Mouse (Mus musculus) layer of hippocampus, postnatal 14 days (tissue): Measurements from ENCODE around the gene Kmt2c. TPM values are rescaled to one million over a fixed set of nuclear protein-coding genes. Genes with fewer than 3 reads are reported as not detected.
A peak's percentile ranks its signal among the peaks of the same experiment; 100 is the strongest.

Experiments used
- DNase-seq, 2 experiments: peaks; one replicate each; pipeline ENCODE4 v3.0.0; 2021 to 2022; ENCODE audit warnings: low spot score in 2 of 2, mixed read lengths in 1 of 2
- total RNA-seq, 2 experiments: library from RNA; stranded (reverse); gene quantifications; 2 replicates each; pipeline ENCODE4 v1.2.3; 2021

Kmt2c gene
- total RNA-seq, 2 experiments from 2014 or later, result 79.9 to 88.1 TPM

- DNase-seq, result peak in 1 of 2 experiments; percentile 17
Observed at GRCm38 (mm10) chr5:25383581-25383980, 115.0 kb downstream of the Kmt2c start.

DNA sequence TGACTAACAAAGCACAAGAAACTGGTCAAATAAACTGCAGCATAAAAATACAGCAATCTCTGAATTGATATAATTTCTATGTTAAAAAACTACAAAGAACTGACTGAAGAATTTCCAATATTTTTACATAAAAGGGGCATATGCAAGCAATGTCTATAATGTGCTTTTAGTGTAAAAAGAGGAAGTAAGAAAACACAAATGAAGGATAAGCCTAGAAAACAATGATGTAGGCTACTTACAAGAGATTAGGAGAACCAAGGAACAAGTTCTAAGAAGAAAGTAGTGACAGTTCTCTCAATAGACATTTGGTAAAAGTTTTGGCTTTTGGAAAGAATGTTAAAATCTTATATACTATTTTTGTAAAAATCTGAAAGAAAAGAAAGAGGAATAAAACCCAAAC lies 119.4 kb downstream of the Kmt2c start:
- no peak for DNase-seq

- no peak for DNase-seq
Observed at GRCm38 (mm10) chr5:25368420-25368819, 130.2 kb downstream of the Kmt2c start.

DNA sequence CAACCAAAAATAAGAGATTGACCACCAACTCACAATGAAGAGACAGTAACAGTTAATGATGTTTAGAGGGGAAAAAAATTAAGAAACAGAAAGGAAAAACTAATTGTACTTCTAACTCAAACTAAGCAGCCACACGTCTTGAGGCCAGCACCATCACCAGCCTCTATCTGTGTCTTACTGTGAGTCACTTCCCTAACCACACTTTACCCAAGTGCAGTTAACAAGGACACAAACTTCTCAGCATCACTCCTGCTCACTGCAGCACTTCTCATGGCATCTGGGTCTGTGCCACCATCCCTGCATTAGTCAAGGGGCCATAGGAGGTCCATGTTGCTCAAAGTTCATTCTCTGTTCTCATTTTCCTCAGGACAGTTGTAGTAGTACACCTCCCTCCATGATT lies 131.5 kb downstream of the Kmt2c start:
- DNase-seq, result no peak

- no peak for DNase-seq
Observed at GRCm38 (mm10) chr5:25353509-25353908, 145.1 kb downstream of the Kmt2c start.

- no peak for DNase-seq
Observed at GRCm38 (mm10) chr5:25331322-25331721, 167.3 kb downstream of the Kmt2c start.

DNA sequence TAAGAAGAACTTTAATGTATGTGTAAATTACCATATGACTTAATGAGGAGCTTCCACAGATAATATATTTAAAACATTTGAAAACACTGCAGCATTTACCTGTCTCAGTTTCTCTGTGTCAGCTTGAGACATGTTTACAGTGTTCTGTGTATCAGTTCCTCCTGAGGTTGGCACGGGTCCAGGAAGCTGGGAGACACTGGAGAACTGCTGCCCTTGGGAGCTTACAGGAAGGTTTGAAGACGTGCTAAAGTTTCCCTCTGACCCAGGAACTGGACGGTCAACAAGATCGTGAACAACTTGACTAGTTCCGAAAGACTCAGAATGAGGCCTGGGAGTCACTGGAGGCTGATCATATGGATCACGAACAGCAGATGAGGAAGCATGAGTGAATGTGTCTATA lies 184.7 kb downstream of the Kmt2c start:
- DNase-seq, result no peak

GRCm38 (mm10) chr5:25310226-25310625 lies 188.4 kb downstream of the Kmt2c start:
- no peak for DNase-seq

DNA sequence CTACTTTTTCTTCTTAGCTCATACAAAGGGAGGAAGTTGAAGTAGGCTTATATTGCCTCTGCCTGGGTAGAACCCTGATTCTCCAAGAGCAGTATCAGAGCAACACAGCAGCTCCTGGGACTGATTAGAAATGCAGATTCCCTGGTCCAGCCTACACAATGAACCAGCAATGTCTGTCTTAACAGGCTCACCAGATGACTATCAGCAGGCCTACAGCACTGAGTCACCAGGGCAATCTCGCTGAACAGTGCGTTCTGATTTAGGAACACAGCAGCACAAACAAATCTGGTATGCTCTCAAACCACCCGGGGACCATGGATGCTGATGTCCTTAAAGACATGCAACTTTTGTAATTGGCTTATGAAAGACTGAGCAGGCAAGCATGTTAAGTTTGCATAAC lies 201.8 kb downstream of the Kmt2c start:
- peak; percentile 33 to 55 for DNase-seq

- DNase-seq, result no peak
Observed at GRCm38 (mm10) chr5:25283988-25284387, 214.6 kb downstream of the Kmt2c start.

DNA sequence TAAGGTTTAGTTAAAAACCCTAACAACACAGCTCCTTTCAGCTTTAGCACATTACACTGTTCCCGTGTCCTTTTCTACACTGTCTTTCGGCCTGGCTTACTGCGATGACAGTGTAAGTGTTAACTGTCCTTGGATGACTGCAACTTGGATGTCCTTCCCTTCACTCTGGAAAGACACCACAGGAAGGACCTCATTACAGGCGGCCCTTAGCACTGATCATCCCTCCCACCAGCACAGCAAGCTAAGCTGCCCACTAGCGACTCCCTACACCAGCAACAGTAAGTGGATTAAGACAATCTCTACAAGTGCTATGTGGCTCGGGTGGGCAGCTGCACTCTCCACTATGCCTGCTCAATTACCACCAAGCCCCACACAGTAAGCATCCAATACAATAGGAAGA lies 222.2 kb downstream of the Kmt2c start:
- DNase-seq, result no peak

- no peak for DNase-seq
Observed at GRCm38 (mm10) chr5:25275629-25276028, 223.0 kb downstream of the Kmt2c start.

DNA sequence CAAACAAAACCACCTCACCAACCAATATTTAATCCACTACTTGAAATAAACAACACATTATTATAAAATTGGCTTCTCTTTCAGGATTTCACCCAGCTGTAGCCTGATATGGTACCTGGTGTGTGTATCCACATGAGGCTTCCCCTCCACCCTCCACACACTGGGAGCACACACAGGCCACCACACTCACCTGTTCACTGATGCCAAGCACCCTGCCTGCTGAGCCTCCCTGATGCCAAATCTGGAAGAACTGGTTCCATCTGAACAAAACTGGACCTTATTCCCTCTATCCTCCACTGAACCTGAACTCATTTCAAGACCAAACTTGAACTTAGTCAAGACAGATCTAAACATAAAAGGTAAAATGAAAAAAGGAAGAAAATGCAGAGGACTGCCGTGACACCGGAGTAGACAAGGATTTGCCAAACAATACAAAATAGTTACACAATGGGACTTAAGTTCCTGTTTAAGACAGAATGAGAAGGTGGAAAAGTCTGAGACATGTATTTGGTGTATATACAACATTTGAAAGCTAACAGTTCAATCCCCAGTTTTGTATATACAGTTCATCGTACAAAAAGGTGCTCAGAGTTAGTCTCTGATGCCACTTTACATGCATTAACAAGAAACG lies 230.2 kb downstream of the Kmt2c start:
- DNase-seq, result no peak

DNA sequence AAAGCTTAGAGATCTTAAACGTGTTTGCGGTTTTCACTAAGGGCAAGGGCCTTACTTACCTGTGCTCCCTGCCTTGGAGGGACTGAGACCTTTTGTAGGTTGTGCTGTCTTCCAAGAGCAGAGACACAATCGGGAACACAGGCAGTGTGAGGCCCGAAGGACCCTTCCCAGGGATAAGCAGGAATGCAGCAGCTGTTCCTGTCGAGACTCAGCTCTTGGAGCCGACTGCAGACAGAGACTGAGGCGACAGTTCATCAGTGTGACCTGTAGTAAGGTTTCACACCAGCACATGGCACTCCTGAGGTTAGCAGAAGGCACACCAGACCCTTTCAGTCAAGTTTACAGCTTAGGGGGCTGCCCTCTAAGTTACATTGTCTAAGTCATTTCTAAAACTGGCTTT lies 236.3 kb downstream of the Kmt2c start:
- no peak for DNase-seq

DNA sequence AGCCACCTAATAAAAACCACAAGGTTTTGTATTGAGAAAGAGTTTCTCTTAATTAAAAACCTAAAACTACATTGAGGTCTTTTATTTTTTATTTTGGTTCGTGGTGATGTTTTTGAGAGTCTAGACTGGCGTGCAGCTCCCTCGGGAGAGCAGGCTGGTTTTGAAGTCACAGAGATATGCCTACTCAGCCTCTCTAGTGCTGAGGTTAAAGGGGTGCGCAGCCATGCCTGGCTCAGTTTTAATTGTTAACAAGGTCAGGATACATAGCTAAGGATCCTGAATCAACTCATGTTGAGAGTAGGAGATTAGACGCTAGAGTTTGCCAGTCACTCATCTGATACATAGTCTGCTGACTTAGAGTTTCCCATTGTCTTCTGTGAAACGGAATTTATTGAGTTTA lies 237.1 kb downstream of the Kmt2c start:
- no peak for DNase-seq

GRCm38 (mm10) chr5:25256686-25257085 lies 241.9 kb downstream of the Kmt2c start:
- DNase-seq, result no peak

- DNase-seq, result no peak
Observed at GRCm38 (mm10) chr5:25254491-25254890, 244.1 kb downstream of the Kmt2c start.

DNA sequence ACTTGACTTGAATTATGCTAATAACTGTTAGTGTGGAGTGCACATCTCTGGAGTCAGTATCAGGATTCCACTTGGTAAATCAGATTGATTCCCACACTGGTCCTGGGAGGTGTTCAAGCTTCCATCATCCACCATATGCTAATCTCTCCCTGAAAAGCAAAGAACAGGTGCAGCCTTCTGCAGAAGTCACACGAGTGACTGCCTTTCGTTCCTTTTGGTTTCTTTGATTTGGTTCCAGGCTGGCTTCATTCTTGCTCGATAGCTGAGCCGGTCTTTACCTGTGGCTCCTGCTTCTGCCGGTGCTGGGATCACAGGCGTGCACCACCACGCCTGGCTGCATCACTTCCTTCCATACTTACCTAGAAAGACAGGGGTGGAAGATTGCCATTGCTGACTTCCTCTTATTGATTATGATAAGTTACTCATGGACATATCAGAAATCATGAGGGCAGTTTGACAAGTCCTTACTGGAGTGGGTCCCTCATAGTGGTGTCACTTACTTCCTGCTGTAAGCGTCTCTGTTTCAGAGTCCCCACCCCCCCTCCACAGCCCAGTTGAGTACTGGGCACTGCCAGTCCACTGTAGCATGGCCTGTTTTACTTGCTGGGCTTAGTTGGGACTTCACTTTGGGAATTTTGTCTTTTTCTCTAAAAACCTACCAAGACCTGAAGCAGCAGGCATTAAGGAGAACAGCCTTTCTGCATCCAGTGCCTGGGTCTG lies 245.6 kb downstream of the Kmt2c start:
- DNase-seq, result no peak

DNA sequence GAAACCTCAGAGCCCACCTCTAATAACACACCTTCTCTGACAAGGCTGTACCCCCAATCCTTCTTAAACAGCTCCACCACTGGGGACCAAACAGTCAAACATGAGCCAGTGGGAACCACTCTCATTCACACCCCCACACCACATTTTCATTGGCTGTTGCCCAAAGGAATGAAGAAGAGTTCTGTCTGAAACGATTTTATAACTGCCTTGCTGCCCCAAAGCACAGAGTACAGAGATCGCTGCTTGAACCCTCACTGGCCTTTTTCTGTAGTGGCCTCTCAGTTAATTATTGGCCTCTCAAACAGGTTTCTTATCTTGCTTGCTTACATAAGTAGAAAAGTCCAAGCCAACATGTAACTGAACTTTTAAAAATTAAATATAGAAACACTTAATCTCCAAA lies 246.2 kb downstream of the Kmt2c start:
- no peak for DNase-seq

DNA sequence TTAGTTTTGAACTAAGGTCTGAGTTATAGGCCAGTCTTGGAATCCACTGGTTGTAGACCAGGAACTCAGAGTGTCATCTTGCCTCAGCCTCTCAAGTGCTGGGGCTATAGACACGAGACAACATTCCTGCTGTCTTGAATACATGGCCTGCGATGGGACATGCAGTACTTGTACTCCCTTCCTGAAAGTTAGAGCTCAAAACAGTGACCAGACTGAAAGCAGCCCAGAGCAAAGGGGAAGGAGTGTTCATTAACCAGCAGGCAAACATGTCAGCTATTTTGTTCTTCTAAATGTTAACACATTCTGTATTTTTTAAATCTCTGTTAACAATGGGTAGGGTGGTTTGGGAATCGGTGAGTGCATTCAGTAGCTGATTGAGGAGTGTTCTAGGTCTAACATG lies 251.5 kb downstream of the Kmt2c start:
- DNase-seq, result no peak

GRCm38 (mm10) chr5:25246473-25246865 lies 252.1 kb downstream of the Kmt2c start:
- DNase-seq, result no peak

- no peak for DNase-seq
Observed at GRCm38 (mm10) chr5:25245806-25246472, 252.6 kb downstream of the Kmt2c start.

- no peak for DNase-seq
Observed at GRCm38 (mm10) chr5:25243101-25243500, 255.5 kb downstream of the Kmt2c start.
